Mouse (Mus musculus): ENCODE data around the gene Dusp5. TPM values are rescaled to one million over a fixed set of nuclear protein-coding genes. Genes with fewer than 3 reads are reported as not detected.

Dusp5 gene
- 1.6 and 2.3 TPM in 2 replicates for polyA plus RNA-seq (2015; fragmentation: Nextera tagmentation; extraction: Ambion mirVana)

GRCm38 (mm10) chr19:53528752-53529454 is at the start of gene Dusp5:
Gene Dusp5 (plus strand): TSS chr19:53529109.
- H3K4me3 ChIP-seq: peak within 1 kb of the TSS; percentile 58
- H3K4me2 ChIP-seq: peak within 1 kb of the TSS; percentile 82
- under 1% methylated on average over 74 of the region's 84 CpGs for WGBS
- H3K9ac ChIP-seq: peak within 1 kb of the TSS; percentile 73
- no peaks in the 10 kb centered on the region for H3K36me3 ChIP-seq
- ATAC-seq (ENCODE audit: low FRiP score): peak; percentile 93
- peak within 1 kb of the TSS; percentile 60; the same call in 1 of the 2 replicates for H3K27ac ChIP-seq
- no peaks in the 10 kb centered on the region for H3K9me3 ChIP-seq
- peaks cover 47% of the 10 kb centered on the region for H3K27me3 ChIP-seq
- H3K4me1 ChIP-seq (replicated peaks): peaks cover 26% of the 10 kb centered on the region

GRCm38 (mm10) chr19:53479590-53479989 is 49.3 kb upstream of the Dusp5 start:
- Histone ChIP-seq H3K4me1 (replicated peaks) (no peaks in the 10 kb centered on the region), H3K27ac (no peak overlapping the region), H3K9me3 (no peaks in the 10 kb centered on the region), H3K36me3 (no peaks in the 10 kb centered on the region), H3K4me2 (no peak overlapping the region), H3K27me3 (no peaks in the 10 kb centered on the region), H3K9ac (no peak overlapping the region), H3K4me3 (no peak overlapping the region)
- 90% methylated on average over 8 of the region's 8 CpGs for WGBS
- ATAC-seq (ENCODE audit: low FRiP score): no peak

DNA sequence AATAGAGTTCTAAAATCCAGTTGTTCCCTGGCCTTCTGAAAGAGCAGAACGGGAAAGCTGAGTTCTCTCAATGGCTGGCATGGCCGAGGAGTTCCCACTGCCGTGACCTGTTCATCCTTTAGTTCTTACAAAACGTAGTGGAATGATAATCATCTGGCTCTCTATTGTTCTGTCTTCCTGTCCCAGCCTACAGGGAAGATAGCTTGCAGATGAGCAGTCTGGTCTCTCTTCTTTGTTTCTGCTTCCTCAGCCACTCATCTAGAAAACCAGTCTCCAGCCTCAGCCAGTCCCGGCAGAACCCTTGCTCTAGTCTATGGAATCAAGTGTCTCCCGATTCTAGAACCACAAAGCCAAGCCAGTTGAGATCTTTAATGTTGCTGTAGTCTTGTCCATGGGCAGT is 46.8 kb upstream of the Dusp5 start:
- Histone ChIP-seq H3K4me2 (no peak overlapping the region), H3K27ac (no peak overlapping the region), H3K36me3 (no peaks in the 10 kb centered on the region), H3K9me3 (no peaks in the 10 kb centered on the region), H3K27me3 (no peaks in the 10 kb centered on the region), H3K4me3 (no peak overlapping the region), H3K4me1 (replicated peaks) (no peaks in the 10 kb centered on the region), H3K9ac (no peak overlapping the region)
- ATAC-seq (ENCODE audit: low FRiP score): no peak
- WGBS: 67% methylated on average over 6 of the region's 6 CpGs

DNA sequence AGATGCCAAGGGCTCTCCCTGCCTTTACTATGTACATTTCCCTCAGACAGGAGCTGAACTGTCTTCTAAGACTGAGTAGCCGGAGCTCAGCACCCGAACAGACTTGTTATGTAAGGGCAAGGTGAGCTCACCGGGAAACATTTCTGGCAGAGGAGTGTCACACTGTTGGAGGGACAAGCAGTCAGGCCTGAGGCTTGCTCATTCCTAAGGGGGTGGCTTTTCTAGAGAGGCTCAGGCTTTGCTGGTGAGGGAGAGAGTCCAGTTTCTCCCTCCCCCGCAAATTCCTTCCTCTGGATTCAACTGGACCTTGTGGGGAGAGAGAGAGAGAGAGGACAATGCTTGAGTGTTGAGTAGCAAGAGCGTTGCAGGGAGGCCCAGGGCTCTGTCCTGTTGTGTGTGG is 46.4 kb upstream of the Dusp5 start:
- no peak for ATAC-seq (ENCODE audit: low FRiP score)
- Histone ChIP-seq H3K27me3 (no peaks in the 10 kb centered on the region), H3K9me3 (no peaks in the 10 kb centered on the region), H3K4me2 (no peak overlapping the region), H3K27ac (no peak overlapping the region), H3K36me3 (no peaks in the 10 kb centered on the region), H3K9ac (no peak overlapping the region), H3K4me1 (replicated peaks) (no peaks in the 10 kb centered on the region), H3K4me3 (no peak overlapping the region)
- WGBS: 87% methylated on average over 5 of the region's 5 CpGs

DNA sequence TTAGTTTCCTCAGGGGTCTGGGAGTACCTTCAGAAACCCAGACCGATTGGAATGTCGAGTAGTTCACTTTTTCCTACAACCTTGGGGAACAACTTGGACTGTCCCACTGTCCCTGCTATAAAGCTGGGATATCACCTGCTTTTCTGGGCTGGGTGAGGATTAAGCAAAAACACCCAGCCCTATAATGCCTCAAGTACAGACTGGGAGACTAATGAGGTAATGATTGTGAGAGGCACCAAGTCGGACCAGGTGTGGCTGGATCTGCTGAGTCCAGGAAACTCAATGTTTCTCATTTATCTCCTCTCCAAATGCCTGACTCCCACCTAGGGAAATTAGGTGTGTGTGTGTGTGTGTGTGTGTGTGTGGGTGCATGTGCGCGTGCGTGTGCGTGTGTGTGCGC is 44.9 kb upstream of the Dusp5 start:
- 97% methylated on average over 8 of the region's 8 CpGs for WGBS
- Histone ChIP-seq H3K4me3 (no peak overlapping the region), H3K9me3 (no peaks in the 10 kb centered on the region), H3K27me3 (0 out of 2 replicates have a peak, but pooled peaks cover 3% of the 10 kb centered on the region), H3K9ac (no peak overlapping the region), H3K4me1 (replicated peaks) (no peaks in the 10 kb centered on the region), H3K36me3 (no peaks in the 10 kb centered on the region), H3K27ac (no peak overlapping the region), H3K4me2 (no peak overlapping the region)
- ATAC-seq (ENCODE audit: low FRiP score): no peak

DNA sequence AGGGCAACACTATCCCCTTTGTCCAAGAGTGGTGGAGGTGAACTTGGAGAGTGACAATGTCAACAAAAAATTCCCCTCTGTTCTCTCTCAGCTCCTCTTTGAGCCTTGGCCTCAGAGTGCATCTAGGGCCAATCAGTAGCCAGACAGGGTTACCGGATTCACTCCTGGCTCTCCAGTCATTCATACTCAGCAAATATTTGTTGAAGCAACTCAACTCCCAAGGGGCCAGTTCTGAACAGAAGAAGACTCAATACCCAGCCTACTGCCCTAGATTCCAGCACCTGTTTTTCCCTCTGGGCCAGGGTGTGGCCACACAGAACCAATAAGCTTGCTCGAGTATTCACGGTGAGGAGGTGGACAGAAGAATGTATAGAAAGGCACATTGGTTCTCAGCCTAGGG is 44.0 kb upstream of the Dusp5 start:
- Histone ChIP-seq H3K4me1 (replicated peaks) (no peaks in the 10 kb centered on the region), H3K36me3 (no peaks in the 10 kb centered on the region), H3K4me3 (no peak overlapping the region), H3K27ac (no peak overlapping the region), H3K4me2 (no peak overlapping the region), H3K9ac (no peak overlapping the region), H3K9me3 (no peaks in the 10 kb centered on the region), H3K27me3 (0 out of 2 replicates have a peak, but pooled peaks cover 3% of the 10 kb centered on the region)
- WGBS: 90% methylated on average over 3 of the region's 3 CpGs
- ATAC-seq (ENCODE audit: low FRiP score): no peak

DNA sequence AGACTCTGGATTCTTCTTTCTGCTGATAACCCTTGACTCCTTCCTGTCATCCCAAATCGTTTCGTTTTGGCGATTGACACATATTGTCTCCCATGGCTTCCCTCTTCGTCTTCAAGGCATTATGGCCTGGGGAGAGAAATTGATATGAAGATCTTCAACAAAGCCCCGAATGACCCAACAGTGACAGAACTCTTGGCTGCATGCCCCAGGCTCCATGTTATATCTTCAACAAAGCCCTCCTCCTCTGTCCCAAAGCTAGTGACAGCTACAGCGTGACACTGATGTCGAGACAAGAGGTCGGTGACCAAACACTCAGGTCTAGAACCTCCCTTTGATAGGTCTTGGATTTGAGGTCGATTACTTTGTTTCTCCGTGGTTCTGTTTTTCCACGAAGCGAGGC is 39.7 kb upstream of the Dusp5 start:
- 89% methylated on average over 12 of the region's 12 CpGs for WGBS

DNA sequence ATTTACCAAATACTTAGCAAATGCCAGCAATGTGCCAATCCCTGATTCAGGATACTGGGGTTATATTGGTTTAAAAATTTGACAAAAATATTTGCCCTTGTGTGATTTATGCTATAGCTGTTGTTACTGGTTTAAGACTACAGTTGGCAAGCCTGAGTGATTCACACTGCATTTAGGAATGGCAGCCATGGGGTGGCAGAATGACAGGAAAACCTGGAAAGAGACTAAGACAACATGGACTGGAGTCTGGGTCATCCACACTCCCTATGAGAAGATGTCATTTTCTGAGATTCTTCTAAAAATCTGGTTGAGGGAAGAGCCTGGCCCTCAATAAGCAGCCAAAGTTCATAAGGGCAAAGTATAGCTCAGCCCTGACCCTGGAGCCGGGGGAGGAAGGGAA is 39.0 kb upstream of the Dusp5 start:
- no peaks in the 10 kb centered on the region for H3K36me3 ChIP-seq
- no peak overlapping the region for H3K9ac ChIP-seq
- H3K27ac ChIP-seq: no peak overlapping the region
- WGBS: 100% methylated on average over 1 of the region's 1 CpGs
- no peak overlapping the region for H3K4me2 ChIP-seq
- no peak for ATAC-seq (ENCODE audit: low FRiP score)
- H3K9me3 ChIP-seq: no peaks in the 10 kb centered on the region
- H3K4me3 ChIP-seq: no peak overlapping the region
- H3K4me1 ChIP-seq (replicated peaks): no peaks in the 10 kb centered on the region
- H3K27me3 ChIP-seq: 0 out of 2 replicates have a peak, but pooled peaks cover 3% of the 10 kb centered on the region

More for the DNA sequence above, 39.7 kb upstream of the Dusp5 start:
- Histone ChIP-seq H3K9me3 (no peaks in the 10 kb centered on the region), H3K9ac (no peak overlapping the region), H3K4me3 (no peak overlapping the region), H3K4me1 (replicated peaks) (no peaks in the 10 kb centered on the region), H3K36me3 (no peaks in the 10 kb centered on the region), H3K27ac (no peak overlapping the region), H3K27me3 (0 out of 2 replicates have a peak, but pooled peaks cover 3% of the 10 kb centered on the region), H3K4me2 (no peak overlapping the region)
- no peak for ATAC-seq (ENCODE audit: low FRiP score)

- H3K4me2 ChIP-seq: no peak overlapping the region
- H3K27me3 ChIP-seq: 0 out of 2 replicates have a peak, but pooled peaks cover 3% of the 10 kb centered on the region
- no peaks in the 10 kb centered on the region for H3K36me3 ChIP-seq
- H3K4me3 ChIP-seq: no peak overlapping the region
- no peak overlapping the region for H3K27ac ChIP-seq
- ATAC-seq (ENCODE audit: low FRiP score): no peak
- no peak overlapping the region for H3K9ac ChIP-seq
- no peaks in the 10 kb centered on the region for H3K9me3 ChIP-seq
- WGBS: 77% methylated on average over 8 of the region's 8 CpGs
- H3K4me1 ChIP-seq (replicated peaks): no peaks in the 10 kb centered on the region
Observed at GRCm38 (mm10) chr19:53490898-53491297, 38.0 kb upstream of the Dusp5 start.

DNA sequence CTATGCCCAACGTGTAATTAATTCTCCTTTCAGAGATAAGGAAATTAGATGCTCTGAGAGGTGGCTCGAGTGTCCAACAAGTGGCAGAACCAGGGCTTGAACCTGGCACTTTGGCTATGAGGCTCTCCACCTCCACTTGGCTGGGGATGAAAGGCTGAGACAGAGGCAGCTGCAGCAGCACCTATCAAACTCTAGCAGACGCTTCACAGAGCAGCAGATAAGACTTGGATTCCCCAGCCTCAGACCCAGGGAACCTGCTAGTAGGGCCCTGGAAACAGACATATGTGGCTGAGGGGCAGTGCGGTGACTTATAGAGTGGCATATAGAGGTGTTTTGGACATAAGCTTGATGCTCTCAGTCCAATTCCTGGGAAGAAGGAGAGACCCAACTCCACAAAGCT is 36.4 kb upstream of the Dusp5 start:
- 91% methylated on average over 4 of the region's 4 CpGs for WGBS
- 0 out of 2 replicates have a peak, but pooled peaks cover 3% of the 10 kb centered on the region for H3K27me3 ChIP-seq
- H3K4me1 ChIP-seq (replicated peaks): no peaks in the 10 kb centered on the region
- no peaks in the 10 kb centered on the region for H3K36me3 ChIP-seq
- H3K4me2 ChIP-seq: no peak overlapping the region
- no peak overlapping the region for H3K27ac ChIP-seq
- H3K9ac ChIP-seq: no peak overlapping the region
- no peaks in the 10 kb centered on the region for H3K9me3 ChIP-seq
- H3K4me3 ChIP-seq: no peak overlapping the region
- no peak for ATAC-seq (ENCODE audit: low FRiP score)

GRCm38 (mm10) chr19:53493866-53494265 is 35.0 kb upstream of the Dusp5 start:
- Histone ChIP-seq H3K27ac (no peak overlapping the region), H3K4me1 (replicated peaks) (no peaks in the 10 kb centered on the region), H3K27me3 (no peaks in the 10 kb centered on the region), H3K4me2 (no peak overlapping the region), H3K36me3 (no peaks in the 10 kb centered on the region), H3K4me3 (no peak overlapping the region), H3K9ac (no peak overlapping the region), H3K9me3 (no peaks in the 10 kb centered on the region)
- 70% methylated on average over 5 of the region's 5 CpGs for WGBS
- no peak for ATAC-seq (ENCODE audit: low FRiP score)

- 63% methylated on average over 3 of the region's 3 CpGs for WGBS
- no peaks in the 10 kb centered on the region for H3K36me3 ChIP-seq
- no peaks in the 10 kb centered on the region for H3K9me3 ChIP-seq
- no peak overlapping the region for H3K4me2 ChIP-seq
- H3K9ac ChIP-seq: no peak overlapping the region
- H3K4me3 ChIP-seq: no peak overlapping the region
- H3K4me1 ChIP-seq (replicated peaks): peaks cover 9% of the 10 kb centered on the region; the same call in 1 of the 2 replicates
- H3K27me3 ChIP-seq: no peaks in the 10 kb centered on the region
- ATAC-seq (ENCODE audit: low FRiP score): no peak
- no peak overlapping the region for H3K27ac ChIP-seq
Observed at GRCm38 (mm10) chr19:53497910-53498309, 31.0 kb upstream of the Dusp5 start.

DNA sequence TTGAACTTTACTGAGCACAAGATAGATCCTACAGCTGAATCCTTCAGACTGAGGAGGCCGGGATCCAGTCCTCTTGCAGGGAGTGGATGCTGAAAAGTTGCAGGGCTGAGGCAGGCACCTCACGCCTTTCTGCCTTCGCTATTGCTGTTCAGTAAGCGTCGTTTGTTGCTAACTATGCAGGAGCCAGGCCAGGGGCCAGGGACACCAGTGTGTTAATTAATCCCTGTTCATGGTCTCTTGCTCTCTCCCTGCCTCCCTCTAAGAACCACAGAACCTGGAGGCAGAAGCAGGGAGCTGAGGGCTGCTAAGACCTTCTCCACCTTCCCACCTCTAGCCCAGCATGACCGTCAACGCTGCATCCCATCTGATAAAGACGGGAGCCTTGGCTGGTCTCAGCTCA is 29.9 kb upstream of the Dusp5 start:
- Histone ChIP-seq H3K4me2 (no peak overlapping the region), H3K4me1 (replicated peaks) (peaks cover 12% of the 10 kb centered on the region; the same call in 1 of the 2 replicates), H3K9ac (no peak overlapping the region), H3K4me3 (no peak overlapping the region), H3K36me3 (no peaks in the 10 kb centered on the region), H3K9me3 (no peaks in the 10 kb centered on the region), H3K27me3 (no peaks in the 10 kb centered on the region), H3K27ac (no peak overlapping the region)
- no peak for ATAC-seq (ENCODE audit: low FRiP score)
- WGBS: 92% methylated on average over 8 of the region's 8 CpGs

Data from hindbrain, embryonic 13.5 days (tissue).